Mouse (Mus musculus) olfactory bulb, adult 2 months (tissue): Measurements from ENCODE around the gene Vps37b.

ENCODE experiments used
- CTCF ChIP-seq: fragments of 200-500 bp; IDR thresholded peaks from 2 replicates; pipeline ENCODE4 v1.5.1; 2012; ENCODE audit warnings: low read depth, mild to moderate bottlenecking, low read length, moderate library complexity; ENCODE audit not compliant: insufficient read depth
- POLR2A ChIP-seq: fragments of 200-500 bp; IDR thresholded peaks from 2 replicates; pipeline ENCODE4 v1.6.1; 2012; ENCODE audit warnings: mild to moderate bottlenecking, low read depth, low read length, moderate library complexity; ENCODE audit not compliant: insufficient read depth

- TF ChIP-seq CTCF: no peak
- no peak for TF ChIP-seq POLR2A
These were observed 758 bp downstream of the Vps37b start for GRCm38 (mm10) chr5:124031068-124031955.
